Mouse (Mus musculus): ENCODE measurements at regions not wholly inside any gene's neighbourhood (a gene's known extent, or its start where the extent isn't known, plus 50 kb on each side); places are given as distances from the start of the nearest gene placed in this dataset.
"Not testable (repeated sequence)": the region's sequence is repeated elsewhere in the genome, so short reads cannot be mapped to it uniquely, and the experiment has no call there.

DNA sequence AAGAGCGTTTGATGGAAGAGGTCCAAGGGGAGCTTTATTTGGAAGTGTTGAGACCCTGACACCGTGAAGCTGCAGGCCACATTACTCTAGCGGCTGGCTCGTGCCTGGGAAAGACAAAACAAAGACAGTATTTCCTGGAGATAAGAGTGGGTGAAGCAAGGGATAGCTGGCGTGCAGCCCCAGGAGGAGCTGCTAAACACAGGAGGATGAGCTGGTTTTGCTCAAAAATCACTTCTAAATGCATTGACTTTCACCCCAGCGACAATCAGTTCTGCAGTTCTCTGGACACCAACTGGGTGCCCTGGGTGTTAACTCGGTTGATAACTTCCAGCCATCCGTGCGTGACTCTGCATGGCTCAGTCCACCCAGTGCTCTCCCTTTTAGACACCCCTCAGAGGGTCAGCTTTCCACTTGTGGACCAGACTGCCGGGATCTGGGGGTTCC lies 190.8 kb upstream of the Daam1 start:
- Histone ChIP-seq H3K27ac (replicated peaks) (no peak overlapping the region), H3K36me3 (no peaks in the 10 kb centered on the region), H3K4me1 (replicated peaks) (peaks cover 8% of the 10 kb centered on the region), H3K4me3 (no peak overlapping the region), H3K4me2 (no peak overlapping the region), H3K9ac (no peak overlapping the region), H3K27me3 (no peaks in the 10 kb centered on the region), H3K9me3 (no peaks in the 10 kb centered on the region)
- ATAC-seq (ENCODE audit: low FRiP score, low read depth), result no peak
- 55% methylated on average over 10 of the region's 10 CpGs for whole genome bisulfite sequencing

DNA sequence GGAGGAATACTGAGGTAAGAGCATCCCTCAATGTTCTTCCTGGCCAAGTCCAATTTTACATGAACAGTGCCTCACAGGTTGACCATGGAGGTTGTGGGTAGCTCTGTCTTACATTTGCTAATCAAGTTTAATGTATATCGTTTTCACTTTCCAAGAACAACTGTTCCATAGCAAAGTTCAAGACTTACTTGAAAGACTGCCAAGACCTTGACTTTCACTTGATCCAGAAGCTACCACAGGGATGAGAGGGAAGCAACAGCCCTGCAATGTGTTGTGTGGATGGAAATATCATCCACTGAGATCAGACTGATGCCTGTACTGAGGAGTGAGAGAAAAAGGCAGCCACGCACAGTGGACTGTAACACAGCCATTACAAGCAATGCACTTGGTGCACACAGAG lies 189.4 kb upstream of the Daam1 start:
- no peak for ATAC-seq (ENCODE audit: low FRiP score, low read depth)
- Histone ChIP-seq H3K4me1 (replicated peaks) (peaks cover 8% of the 10 kb centered on the region), H3K36me3 (no peaks in the 10 kb centered on the region), H3K4me2 (no peak overlapping the region), H3K9me3 (no peaks in the 10 kb centered on the region), H3K27ac (replicated peaks) (no peak overlapping the region), H3K9ac (no peak overlapping the region), H3K27me3 (no peaks in the 10 kb centered on the region), H3K4me3 (no peak overlapping the region)
- WGBS, result 91% methylated on average over 2 of the region's 2 CpGs

DNA sequence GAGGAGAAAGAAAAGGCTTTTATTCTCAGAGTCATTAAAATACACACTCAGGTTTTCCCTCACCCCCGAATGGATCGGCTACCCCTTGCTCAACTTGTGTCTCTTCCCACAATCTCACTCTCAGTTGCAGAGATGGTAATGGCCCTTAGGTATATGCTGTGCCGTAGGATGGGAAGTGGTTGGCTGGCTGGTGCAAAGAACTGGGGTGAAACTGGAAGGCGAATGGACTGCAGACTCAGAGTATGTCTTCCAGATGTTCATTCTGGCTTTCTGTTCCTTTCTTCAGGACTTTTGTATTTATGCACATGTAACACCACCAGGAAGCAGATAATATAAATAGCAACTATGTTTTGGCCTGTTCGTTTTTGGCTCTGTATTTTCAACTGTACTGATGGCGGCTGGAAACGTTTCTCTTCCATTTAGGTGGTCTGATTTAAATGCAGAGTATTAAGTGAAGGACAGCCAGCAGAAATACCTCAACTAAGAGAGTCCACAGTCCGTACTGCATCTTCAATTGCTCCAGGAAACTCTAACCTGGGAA lies 188.0 kb upstream of the Daam1 start:
- Histone ChIP-seq H3K36me3 (no peaks in the 10 kb centered on the region), H3K9me3 (no peaks in the 10 kb centered on the region), H3K4me3 (no peak overlapping the region), H3K27me3 (no peaks in the 10 kb centered on the region), H3K4me2 (no peak overlapping the region), H3K27ac (replicated peaks) (no peak overlapping the region), H3K9ac (no peak overlapping the region), H3K4me1 (replicated peaks) (peaks cover 8% of the 10 kb centered on the region)
- no peak for ATAC-seq (ENCODE audit: low FRiP score, low read depth)
- 79% methylated on average over 8 of the region's 8 CpGs for WGBS

DNA sequence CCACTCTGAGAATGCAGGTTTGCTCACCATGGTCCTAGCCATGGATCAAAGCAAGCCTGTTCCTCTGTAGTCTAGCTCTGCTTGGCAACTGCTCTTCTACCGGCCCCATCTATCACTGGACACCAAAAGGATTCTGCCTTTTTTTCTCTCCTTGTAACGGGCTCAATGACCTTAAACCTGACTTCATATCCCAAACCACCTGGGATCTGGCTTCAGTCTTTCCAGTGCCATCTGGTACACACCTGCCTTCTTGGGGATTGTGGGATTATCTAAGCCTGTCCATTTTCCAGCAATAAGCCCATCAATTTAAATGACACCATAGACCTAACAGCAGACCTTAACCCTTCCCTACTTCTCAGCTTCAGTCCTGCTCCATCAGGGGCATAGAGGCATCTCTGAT lies 179.6 kb upstream of the Daam1 start:
- no peak for ATAC-seq (ENCODE audit: low FRiP score, low read depth)
- Histone ChIP-seq H3K9me3 (no peaks in the 10 kb centered on the region), H3K27ac (replicated peaks) (no peak overlapping the region), H3K4me2 (no peak overlapping the region), H3K4me1 (replicated peaks) (no peaks in the 10 kb centered on the region), H3K4me3 (no peak overlapping the region), H3K27me3 (no peaks in the 10 kb centered on the region), H3K36me3 (no peaks in the 10 kb centered on the region), H3K9ac (no peak overlapping the region)
- WGBS, result 46% methylated on average over 2 of the region's 2 CpGs

DNA sequence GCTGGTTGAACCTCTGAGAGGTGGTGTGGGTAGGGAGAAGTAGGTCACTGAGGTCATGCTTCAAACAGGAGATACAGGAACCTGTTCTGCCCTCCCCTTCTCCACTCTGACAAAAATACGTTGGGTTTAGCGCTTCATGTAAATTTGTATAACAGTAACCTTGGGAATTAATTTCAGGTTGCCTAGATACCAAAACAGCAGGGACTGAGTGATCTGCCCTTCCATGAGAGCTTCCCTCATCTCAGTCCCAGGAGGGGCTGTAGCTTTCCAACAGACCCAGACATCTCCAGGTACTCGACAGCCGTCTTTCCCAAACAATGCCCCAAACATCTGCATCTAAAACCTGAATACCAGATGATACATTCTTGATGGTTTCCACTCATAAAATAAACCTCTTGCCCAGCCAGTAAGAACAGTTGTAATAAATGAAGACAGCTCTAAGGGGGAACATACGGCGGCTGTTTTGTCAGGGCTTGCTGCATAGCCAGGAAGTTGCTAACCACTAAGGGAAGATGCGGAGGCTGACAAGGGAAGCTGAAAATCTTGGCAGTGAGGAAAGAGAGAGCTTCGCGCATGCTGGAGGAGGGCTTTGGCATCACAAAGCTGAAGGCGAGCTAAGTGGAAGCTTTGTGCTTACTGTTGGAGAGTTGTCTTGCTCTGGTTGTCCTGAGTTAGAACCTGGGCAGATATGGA lies 137.4 kb upstream of the Daam1 start:
- H3K9ac ChIP-seq, result no peak overlapping the region
- no peaks in the 10 kb centered on the region for H3K9me3 ChIP-seq
- H3K4me1 ChIP-seq (replicated peaks), result 0 out of 2 replicates have a peak, but pooled peaks cover 3% of the 10 kb centered on the region
- H3K36me3 ChIP-seq, result no peaks in the 10 kb centered on the region
- no peaks in the 10 kb centered on the region for H3K27me3 ChIP-seq
- ATAC-seq (ENCODE audit: low FRiP score, low read depth), result no peak
- H3K4me2 ChIP-seq, result no peak overlapping the region
- H3K27ac ChIP-seq (replicated peaks), result no peak overlapping the region
- H3K4me3 ChIP-seq, result no peak overlapping the region
- WGBS, result 52% methylated on average over 10 of the region's 10 CpGs

DNA sequence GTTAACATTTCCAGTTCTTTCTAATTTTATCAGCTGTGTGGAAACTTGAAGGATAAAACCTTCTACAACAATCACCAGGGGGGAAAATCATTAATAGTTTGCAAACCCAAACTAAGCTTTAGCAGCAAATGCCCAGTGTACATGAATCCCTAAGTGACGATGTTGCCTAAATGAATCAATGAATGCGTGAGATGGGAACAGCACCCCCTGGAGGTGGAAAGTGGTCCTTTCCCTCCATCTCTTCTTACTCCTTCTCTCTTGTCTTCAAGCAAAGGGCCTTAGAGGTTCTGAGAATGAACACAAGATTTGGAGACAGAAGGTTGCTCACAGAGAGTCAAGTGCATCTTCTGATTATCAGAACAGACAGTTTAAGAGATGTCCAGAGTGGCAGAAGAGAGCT lies 129.1 kb upstream of the Daam1 start:
- no peak for ATAC-seq (ENCODE audit: low FRiP score, low read depth)
- H3K4me3 ChIP-seq, result no peak overlapping the region
- H3K27me3 ChIP-seq, result no peaks in the 10 kb centered on the region
- 77% methylated on average over 2 of the region's 2 CpGs for WGBS
- no peak overlapping the region for H3K9ac ChIP-seq
- H3K9me3 ChIP-seq, result no peaks in the 10 kb centered on the region
- no peaks in the 10 kb centered on the region for H3K36me3 ChIP-seq
- no peak overlapping the region for H3K4me2 ChIP-seq
- H3K27ac ChIP-seq (replicated peaks), result no peak overlapping the region
- 0 out of 2 replicates have a peak, but pooled peaks cover 4% of the 10 kb centered on the region for H3K4me1 ChIP-seq (replicated peaks)

DNA sequence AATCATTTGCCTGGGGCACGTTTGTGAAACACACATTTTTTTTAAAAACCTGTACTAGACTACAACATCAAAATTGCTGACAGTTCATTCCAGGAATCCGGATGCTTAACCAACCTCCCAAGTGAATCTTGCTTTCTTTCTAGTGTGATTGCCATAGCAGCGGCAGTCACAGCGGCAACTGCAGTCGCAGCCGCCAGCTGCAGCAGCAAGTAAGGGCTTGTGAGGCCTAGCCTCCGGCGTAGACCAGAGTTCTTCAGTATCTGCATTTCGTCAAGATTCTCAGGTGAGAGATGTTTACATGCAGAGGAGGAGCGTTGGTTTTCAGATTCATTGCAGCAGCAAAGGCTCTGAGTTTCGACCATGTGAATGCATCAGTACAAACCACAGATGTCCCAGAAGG lies 128.7 kb upstream of the Daam1 start:
- H3K4me3 ChIP-seq, result no peak overlapping the region
- H3K27me3 ChIP-seq, result no peaks in the 10 kb centered on the region
- H3K9me3 ChIP-seq, result no peaks in the 10 kb centered on the region
- no peak for ATAC-seq (ENCODE audit: low FRiP score, low read depth)
- no peak overlapping the region for H3K4me2 ChIP-seq
- no peak overlapping the region for H3K9ac ChIP-seq
- 0 out of 2 replicates have a peak, but pooled peaks cover 4% of the 10 kb centered on the region for H3K4me1 ChIP-seq (replicated peaks)
- no peak overlapping the region for H3K27ac ChIP-seq (replicated peaks)
- 75% methylated on average over 11 of the region's 11 CpGs for WGBS
- H3K36me3 ChIP-seq, result no peaks in the 10 kb centered on the region

DNA sequence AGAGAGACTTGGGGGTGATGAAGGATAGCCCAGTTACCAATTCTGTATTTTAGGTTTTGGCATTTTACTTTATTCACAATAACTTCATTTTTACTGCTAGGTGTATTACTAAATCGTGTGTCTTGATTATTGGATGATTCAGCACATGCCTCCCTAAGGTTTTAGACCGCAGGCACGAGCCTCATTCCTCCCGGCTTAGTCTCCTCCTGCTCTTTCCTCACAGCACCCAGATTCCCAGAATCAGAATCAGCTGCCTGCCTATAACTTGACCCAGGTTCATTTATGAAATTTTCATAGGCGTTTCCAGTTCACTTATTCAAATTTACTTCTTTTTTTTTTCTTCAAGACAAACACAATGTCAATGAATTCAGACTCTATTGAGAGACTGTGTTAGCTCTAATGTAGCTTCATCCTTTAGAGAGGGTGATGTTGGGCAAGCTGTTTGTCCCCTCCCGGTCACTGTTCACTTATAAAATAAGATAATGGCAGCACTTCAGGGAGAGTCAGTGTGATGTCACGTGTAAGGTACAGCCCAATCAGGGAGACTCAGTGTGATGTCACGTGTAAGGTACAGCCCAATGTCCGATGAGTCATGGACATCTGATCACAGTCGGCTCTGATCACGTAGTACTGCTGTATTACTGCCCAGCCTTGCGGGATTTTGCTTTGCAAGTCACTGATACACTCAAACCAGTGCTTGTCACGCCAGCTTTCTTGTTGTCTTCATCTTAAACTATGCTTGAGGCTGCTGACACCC lies 127.6 kb upstream of the Daam1 start:
- WGBS, result 83% methylated on average over 13 of the region's 13 CpGs
- Histone ChIP-seq H3K36me3 (no peaks in the 10 kb centered on the region), H3K9ac (no peak overlapping the region), H3K4me2 (no peak overlapping the region), H3K27ac (replicated peaks) (no peak overlapping the region), H3K4me1 (replicated peaks) (0 out of 2 replicates have a peak, but pooled peaks cover 4% of the 10 kb centered on the region), H3K4me3 (no peak overlapping the region), H3K27me3 (no peaks in the 10 kb centered on the region), H3K9me3 (no peaks in the 10 kb centered on the region)
- ATAC-seq (ENCODE audit: low FRiP score, low read depth), result no peak

DNA sequence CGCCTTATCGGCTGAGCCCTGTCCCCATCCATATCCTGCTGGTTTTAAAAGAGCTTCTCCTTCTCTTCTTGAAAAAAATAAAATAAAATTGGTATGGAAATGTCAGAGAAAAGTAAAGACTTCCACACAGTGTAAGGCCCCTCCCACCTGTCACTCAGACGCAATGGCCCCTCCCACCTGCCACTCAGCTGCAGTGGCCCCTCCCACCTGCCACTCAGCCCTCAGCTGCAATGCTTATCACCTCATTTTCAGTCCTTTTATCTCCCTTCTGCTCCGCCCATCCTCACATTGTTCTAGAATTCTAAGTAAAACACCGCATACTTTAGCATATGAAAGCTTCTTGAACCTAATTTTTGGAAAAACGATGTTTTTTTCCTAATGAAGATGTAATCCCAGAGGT lies 126.4 kb upstream of the Daam1 start:
- ATAC-seq (ENCODE audit: low FRiP score, low read depth), result no peak
- WGBS, result 82% methylated on average over 6 of the region's 6 CpGs
- Histone ChIP-seq H3K4me2 (no peak overlapping the region), H3K27me3 (no peaks in the 10 kb centered on the region; the same call in 1 of the 2 replicates), H3K4me1 (replicated peaks) (0 out of 2 replicates have a peak, but pooled peaks cover 4% of the 10 kb centered on the region), H3K36me3 (no peaks in the 10 kb centered on the region), H3K9me3 (no peaks in the 10 kb centered on the region), H3K9ac (no peak overlapping the region), H3K4me3 (no peak overlapping the region), H3K27ac (replicated peaks) (no peak overlapping the region)

DNA sequence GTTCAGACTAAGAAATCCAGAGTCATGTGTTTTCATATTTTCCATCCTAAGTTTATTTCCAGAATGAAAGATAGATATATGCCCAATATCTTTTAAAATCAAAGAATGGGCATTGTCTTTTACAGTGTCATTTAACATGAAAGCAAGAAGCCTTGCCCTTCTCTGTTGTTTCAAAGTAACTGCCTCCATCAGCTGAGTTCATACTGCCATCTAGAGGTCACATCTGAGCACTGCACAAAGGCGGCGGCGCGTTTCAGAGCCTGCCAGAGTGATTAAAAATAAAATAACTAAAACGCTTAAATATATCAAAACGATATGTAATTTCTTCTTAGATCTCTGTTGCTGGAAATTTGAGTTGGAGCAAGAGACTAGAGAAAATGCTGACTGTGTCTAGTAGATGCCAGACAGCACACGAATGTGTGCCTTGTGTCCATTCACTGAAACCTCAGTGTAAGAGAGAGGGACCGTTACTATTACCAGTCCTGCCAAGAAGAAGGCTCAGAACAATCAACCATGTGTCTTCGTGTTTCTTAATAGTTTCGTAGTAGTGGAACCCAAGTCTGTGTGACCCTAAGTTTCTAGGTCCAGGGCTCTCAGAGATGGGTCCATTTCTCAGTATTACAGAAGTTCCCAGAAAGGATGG lies 123.0 kb upstream of the Daam1 start:
- Histone ChIP-seq H3K27me3 (no peaks in the 10 kb centered on the region; the same call in 1 of the 2 replicates), H3K9me3 (no peaks in the 10 kb centered on the region), H3K4me3 (no peak overlapping the region), H3K9ac (no peak overlapping the region), H3K4me1 (replicated peaks) (no peaks in the 10 kb centered on the region), H3K27ac (replicated peaks) (no peak overlapping the region), H3K4me2 (peak overlapping the region; percentile 16; the same call in 1 of the 2 replicates), H3K36me3 (no peaks in the 10 kb centered on the region)
- 0 out of 2 replicates have a peak, but pooled peaks have one; percentile 63 for ATAC-seq (ENCODE audit: low FRiP score, low read depth)
- WGBS, result 24% methylated on average over 10 of the region's 10 CpGs

DNA sequence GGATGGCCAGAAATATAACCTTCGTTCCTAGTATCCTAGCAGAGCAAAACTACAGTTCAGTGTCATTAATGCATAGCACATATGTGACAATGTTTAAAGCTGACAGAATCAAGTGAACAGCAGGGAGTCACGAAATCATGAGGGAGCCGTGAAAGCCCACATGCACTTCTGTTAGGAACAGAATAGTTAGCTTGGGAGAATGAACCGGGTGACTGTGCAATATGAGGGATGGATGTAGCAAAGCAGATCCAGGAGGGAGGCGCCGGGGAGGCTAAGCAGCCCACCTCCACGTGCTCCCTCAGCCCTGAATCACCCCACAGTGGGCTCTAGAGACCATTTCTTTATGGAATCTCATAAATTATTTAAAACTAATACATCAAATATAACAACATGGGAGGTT lies 116.3 kb upstream of the Daam1 start:
- 53% methylated on average over 7 of the region's 7 CpGs for WGBS
- Histone ChIP-seq H3K4me3 (no peak overlapping the region), H3K27ac (replicated peaks) (no peak overlapping the region), H3K36me3 (no peaks in the 10 kb centered on the region), H3K9me3 (no peaks in the 10 kb centered on the region), H3K4me1 (replicated peaks) (no peaks in the 10 kb centered on the region), H3K4me2 (no peak overlapping the region), H3K27me3 (no peaks in the 10 kb centered on the region), H3K9ac (no peak overlapping the region)
- ATAC-seq (ENCODE audit: low FRiP score, low read depth), result no peak

DNA sequence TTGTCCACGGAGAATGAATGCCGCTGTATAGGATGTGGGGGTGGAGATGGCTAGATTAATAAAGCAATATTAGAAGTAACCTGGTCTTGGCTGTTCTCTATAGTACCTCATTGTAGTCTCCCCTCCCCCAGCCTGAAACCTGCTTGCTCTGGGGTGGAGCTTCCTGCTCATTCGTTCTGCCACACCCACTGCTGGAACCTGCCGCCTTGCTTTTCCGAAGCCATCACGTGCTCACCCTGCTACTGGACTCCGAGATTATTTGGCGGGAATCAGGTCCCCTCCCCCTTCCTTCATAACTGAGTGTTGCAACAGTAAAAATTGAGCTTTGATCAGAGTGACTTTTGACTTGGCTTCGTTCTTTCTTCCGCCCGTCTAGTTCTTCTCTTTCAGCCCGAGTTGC lies 112.5 kb upstream of the Daam1 start:
- WGBS, result 80% methylated on average over 12 of the region's 12 CpGs
- H3K27me3 ChIP-seq; H3K9me3 ChIP-seq; H3K4me1 ChIP-seq (replicated peaks); H3K36me3 ChIP-seq; H3K9ac ChIP-seq; H3K27ac ChIP-seq (replicated peaks); H3K4me2 ChIP-seq; ATAC-seq (ENCODE audit: low FRiP score, low read depth); H3K4me3 ChIP-seq: not testable (repeated sequence)
